ENCODE assay signal across 1 mouse cellular context in the genomic region with DNA sequence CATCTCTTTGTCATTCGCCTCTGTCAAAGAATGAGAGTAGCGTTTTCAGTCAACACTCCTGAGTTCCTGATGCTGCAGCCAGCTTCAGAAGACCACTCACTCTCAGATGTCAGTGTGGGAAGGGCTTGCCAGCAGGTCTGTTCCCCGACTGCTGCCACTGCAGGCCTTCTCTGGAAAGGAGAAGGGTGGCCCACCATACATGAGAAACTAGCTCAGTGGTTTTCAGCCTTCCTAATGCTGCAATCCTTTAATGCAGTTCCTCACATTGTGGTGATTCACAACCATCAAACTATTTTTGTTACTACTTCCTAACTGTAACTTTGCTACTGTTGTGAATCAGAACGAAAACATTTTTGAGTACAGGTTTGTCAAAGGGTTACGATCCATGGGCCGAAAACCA.
TF ChIP-seq lines count a peak whose summit lies in the region.

No protein-coding gene starts in this region.

TF ChIP-seq in CH12.LX, 34 proteins besides CTCF, POLR2A, EP300 and RAD21:
- TF ChIP-seq JUN (IDR thresholded peaks at IDR 0.05; ENCODE audit: insufficient read depth, low read depth, low read length) (0 out of 2 replicates have a peak, but pooled peaks have one; percentile 4), CHD2 (IDR thresholded peaks at IDR 0.05; ENCODE audit: low read length) (no peak), JUND (conservative IDR thresholded peaks at IDR 0.05; ENCODE audit: low read depth, low read length) (no peak), MEF2A (IDR thresholded peaks at IDR 0.05; ENCODE audit: borderline replicate concordance, low read depth, low read length) (no peak; the same call in 1 of the 2 replicates), MAFK (IDR thresholded peaks at IDR 0.05; ENCODE audit: insufficient replicate concordance, low read length) (no peak)
